Mouse (Mus musculus): ENCODE results near the gene Fpr-rs6.

Gene Fpr-rs6

DNA sequence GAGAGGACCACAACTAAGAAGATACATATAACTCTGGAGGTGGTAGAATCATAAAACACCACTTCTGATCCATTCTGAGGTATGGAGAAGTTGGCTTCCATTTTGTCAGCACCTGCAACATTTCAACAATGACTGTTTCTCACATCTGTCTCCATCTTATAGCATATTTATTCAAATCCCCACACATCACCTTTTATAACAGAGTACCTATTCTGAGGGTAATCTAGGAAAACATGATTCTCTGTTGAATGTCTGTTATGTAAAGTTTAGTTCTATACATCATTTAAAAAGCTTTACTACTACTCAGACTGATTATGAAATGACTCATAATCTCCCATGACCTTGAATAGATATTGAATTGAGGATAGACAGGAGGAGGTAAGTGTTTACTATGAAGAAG, at the start of gene Fpr-rs6:
Gene Fpr-rs6, minus strand, starts transcription at position 101 of the 400 bp plus-strand sequence.
- no peak for DNase-seq (ENCODE audit: low spot score)
